Mouse (Mus musculus) MEL (cell line): ENCODE measurements around the gene Crybb3. TPM values are rescaled to one million over a fixed set of nuclear protein-coding genes. Genes with fewer than 3 reads are reported as not detected.

Source experiments
- DNase-seq: peaks from one replicate; pipeline ENCODE4 v3.0.0; 2011; ENCODE audit warnings: low read depth, low spot score
- H3K27ac ChIP-seq: 2 replicates; pipeline ENCODE4 v1.5.1; 2012; ENCODE audit warnings: low read depth, mild to moderate bottlenecking, control low read depth, low read length, moderate library complexity; ENCODE audit not compliant: control insufficient read depth
- H3K27me3 ChIP-seq, 2 experiments: fragments of 150-350 bp in 1 of 2; sonication (generic) in 1 of 2; 2 replicates each; pipeline ENCODE4 v1.6.1; 2012; ENCODE audit warnings: low read length in 2 of 2, mild to moderate bottlenecking in 2 of 2, improper control_type of control experiment in 1 of 2, moderate library complexity in 1 of 2; ENCODE audit not compliant: insufficient read depth in 2 of 2, control insufficient read depth in 1 of 2
- H3K36me3 ChIP-seq, 2 experiments: 2 replicates each; pipeline ENCODE4 v1.6.1; 2012 to 2014; ENCODE audit warnings: low read length in 2 of 2, improper control_type of control experiment in 1 of 2, inconsistent platforms in 1 of 2, mild to moderate bottlenecking in 1 of 2; ENCODE audit not compliant: insufficient read depth in 2 of 2, control insufficient read depth in 1 of 2
- H3K4me1 ChIP-seq, 2 experiments: fragments of 150-350 bp in 1 of 2; sonication (generic) in 1 of 2; 2 replicates each; pipeline ENCODE4 v1.6.1; 2012; ENCODE audit warnings: low read length in 2 of 2, improper control_type of control experiment in 1 of 2, mild to moderate bottlenecking in 1 of 2; ENCODE audit not compliant: insufficient read depth in 2 of 2, control insufficient read depth in 1 of 2
- H3K4me3 ChIP-seq, 2 experiments: fragments of 150-350 bp in 1 of 2; sonication (generic) in 1 of 2; 2 replicates each; pipeline ENCODE4 v1.5.1; 2012; ENCODE audit warnings: low read depth in 2 of 2, low read length in 2 of 2, mild to moderate bottlenecking in 2 of 2, moderate library complexity in 2 of 2, control low read depth in 1 of 2, improper control_type of control experiment in 1 of 2; ENCODE audit not compliant: control insufficient read depth in 1 of 2, insufficient read depth in 1 of 2
- H3K79me2 ChIP-seq: 2 replicates; pipeline ENCODE4 v1.6.1; 2012; ENCODE audit warnings: mild to moderate bottlenecking, low read length, moderate library complexity; ENCODE audit not compliant: control insufficient read depth, poor library complexity, insufficient read depth
- H3K9ac ChIP-seq: 2 replicates; pipeline ENCODE4 v1.6.1; 2012; ENCODE audit warnings: low read depth, mild to moderate bottlenecking, control low read depth, low read length, moderate library complexity; ENCODE audit not compliant: control insufficient read depth, poor library complexity, severe bottlenecking
- H3K9me3 ChIP-seq: fragments of 150-350 bp; sonication (generic); replicated peaks from 2 replicates; pipeline ENCODE4 v1.6.1; 2012; ENCODE audit warnings: mild to moderate bottlenecking, low read length, improper control_type of control experiment, moderate library complexity; ENCODE audit not compliant: insufficient read depth
- E2F4 ChIP-seq: IDR thresholded peaks from 2 replicates; pipeline ENCODE4 v1.6.1; 2011; ENCODE audit warnings: low read depth, low read length, improper control_type of control experiment, borderline replicate concordance
- ETS1 ChIP-seq: IDR thresholded peaks from 2 replicates; pipeline ENCODE4 v1.6.1; 2012; ENCODE audit warnings: low read depth, mild to moderate bottlenecking, inconsistent platforms, low read length, improper control_type of control experiment, moderate library complexity
- GATA1 ChIP-seq: IDR thresholded peaks from 2 replicates; pipeline ENCODE4 v1.6.1; 2011; ENCODE audit warnings: low read depth, low read length, improper control_type of control experiment
- HCFC1 ChIP-seq: IDR thresholded peaks from 2 replicates; pipeline ENCODE4 v1.6.1; 2012; ENCODE audit warnings: low read depth, mild to moderate bottlenecking, inconsistent platforms, low read length, improper control_type of control experiment, moderate library complexity
- JUND ChIP-seq: IDR thresholded peaks from 2 replicates; pipeline ENCODE4 v1.6.1; 2011; ENCODE audit warnings: low read depth, mild to moderate bottlenecking, improper control_type of control experiment, low read length
- KAT2A ChIP-seq: conservative IDR thresholded peaks from 2 replicates; pipeline ENCODE4 v1.6.1; 2012; ENCODE audit warnings: low read depth, low read length, improper control_type of control experiment, inconsistent platforms
- MAX ChIP-seq: IDR thresholded peaks from 2 replicates; pipeline ENCODE4 v1.6.1; 2011; ENCODE audit warnings: low read length, improper control_type of control experiment
- MXI1 ChIP-seq: IDR thresholded peaks from 2 replicates; pipeline ENCODE4 v1.6.1; 2011; ENCODE audit warnings: mild to moderate bottlenecking, low read depth, low read length, improper control_type of control experiment
- MYB ChIP-seq: IDR thresholded peaks from 2 replicates; pipeline ENCODE4 v1.6.1; 2011; ENCODE audit warnings: mild to moderate bottlenecking, low read depth, low read length, improper control_type of control experiment
- NELFE ChIP-seq: IDR thresholded peaks from 2 replicates; pipeline ENCODE4 v1.6.1; 2011; ENCODE audit warnings: low read depth, low read length, improper control_type of control experiment
- POLR2A ChIP-seq, 2 experiments: IDR thresholded peaks; 2 replicates each; pipeline ENCODE4 v1.6.1; 2011 to 2012; ENCODE audit warnings: low read length in 2 of 2, mild to moderate bottlenecking in 2 of 2, control low read depth in 1 of 2, improper control_type of control experiment in 1 of 2, low read depth in 1 of 2, moderate library complexity in 1 of 2; ENCODE audit not compliant: control insufficient read depth in 1 of 2, insufficient read depth in 1 of 2, poor library complexity in 1 of 2
- RCOR1 ChIP-seq: IDR thresholded peaks from 2 replicates; pipeline ENCODE4 v1.6.1; 2012; ENCODE audit warnings: low read depth, mild to moderate bottlenecking, inconsistent platforms, low read length, improper control_type of control experiment
- SMC3 ChIP-seq: IDR thresholded peaks from 2 replicates; pipeline ENCODE4 v1.6.1; 2011; ENCODE audit warnings: low read depth, low read length, improper control_type of control experiment
- TBP ChIP-seq: IDR thresholded peaks from 2 replicates; pipeline ENCODE4 v1.8.0; 2011; ENCODE audit warnings: low read depth, low read length, improper control_type of control experiment
- UBTF ChIP-seq: IDR thresholded peaks from 2 replicates; pipeline ENCODE4 v1.6.1; 2012; ENCODE audit warnings: low read depth, mild to moderate bottlenecking, inconsistent platforms, low read length, improper control_type of control experiment, moderate library complexity, borderline replicate concordance; ENCODE audit not compliant: insufficient read depth
- USF1 ChIP-seq: IDR thresholded peaks from 2 replicates; pipeline ENCODE4 v1.6.1; 2014; ENCODE audit warnings: low read depth, mild to moderate bottlenecking, inconsistent platforms, low read length, improper control_type of control experiment, moderate library complexity
- USF2 ChIP-seq, 2 experiments: IDR thresholded peaks; 2 replicates each; pipeline ENCODE4 v1.6.1; 2011 to 2012; ENCODE audit warnings: improper control_type of control experiment in 2 of 2, low read length in 2 of 2, borderline replicate concordance in 1 of 2, inconsistent platforms in 1 of 2, low read depth in 1 of 2, mild to moderate bottlenecking in 1 of 2; ENCODE audit not compliant: insufficient read depth in 1 of 2
- ZMIZ1 ChIP-seq: IDR thresholded peaks from 2 replicates; pipeline ENCODE4 v1.6.1; 2012; ENCODE audit warnings: low read depth, mild to moderate bottlenecking, inconsistent platforms, low read length, improper control_type of control experiment, moderate library complexity
- polyA plus RNA-seq, 2 experiments: library from polyadenylated mRNA; stranded (reverse) in 1 of 2; unstranded in 1 of 2; fragments of >175 nt in 1 of 2; fragments of >200 nt in 1 of 2; gene quantifications; 2 replicates each; pipeline versions ENCODE4 v1.2.1 to v1.2.4; 2012; ENCODE audit warnings: low replicate concordance in 2 of 2, low read depth in 1 of 2; ENCODE audit not compliant: insufficient read length in 2 of 2, insufficient read depth in 1 of 2, missing spikeins in 1 of 2
- total RNA-seq: library from RNA; depleted of rRNA; stranded (reverse); fragments of 300-350 nt; gene quantifications from 2 replicates; pipeline ENCODE4 v1.2.3, GENCODE M21; 2012

Gene Crybb3
- total and polyA plus RNA-seq, 3 experiments = not detected

DNA sequence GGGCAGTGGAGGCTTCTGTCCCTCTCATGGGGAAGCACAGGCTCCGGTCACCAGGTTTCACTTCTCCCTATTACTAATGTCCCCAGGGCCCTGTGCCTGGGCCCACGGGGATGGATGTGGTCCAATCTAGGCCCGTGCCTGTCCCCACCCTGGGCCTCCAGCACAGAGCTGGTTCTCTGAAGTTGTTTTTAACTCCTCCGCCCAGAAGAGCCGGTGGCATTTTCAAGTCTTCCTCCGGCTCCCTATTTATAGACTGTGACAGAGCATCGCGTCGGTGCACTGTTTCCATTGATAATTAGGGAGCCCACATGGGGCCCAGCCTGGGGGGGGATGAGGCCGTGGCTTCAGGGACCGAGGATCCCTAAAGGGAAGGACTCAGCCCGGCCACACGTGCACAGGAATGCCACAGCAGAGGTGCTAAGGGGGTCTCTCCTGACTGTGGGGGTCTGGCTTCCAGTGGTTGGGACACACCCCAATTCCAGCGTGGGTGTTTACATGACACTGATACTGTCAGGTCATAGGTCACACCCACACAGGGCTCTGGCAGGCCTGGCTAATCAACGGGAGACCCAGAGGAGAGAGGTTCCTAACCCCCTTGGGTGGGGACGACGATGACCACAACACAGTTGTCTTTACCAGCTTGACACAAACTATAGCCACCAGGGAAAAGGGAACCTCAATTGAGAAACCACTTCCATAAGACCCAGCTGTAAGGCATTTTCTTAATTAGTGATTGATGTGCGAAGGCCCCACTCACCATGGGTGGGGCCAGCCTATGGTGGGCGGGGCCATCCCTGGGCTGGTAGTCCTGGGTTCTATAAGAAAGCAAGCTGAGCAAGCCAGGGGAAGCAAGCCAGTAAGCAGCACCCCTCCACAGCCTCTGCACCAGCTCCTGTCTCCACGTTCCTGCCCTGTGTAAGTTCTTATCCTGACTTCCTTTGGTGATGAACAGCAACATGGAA, 33.2 kb upstream of the Crybb3 start:
- Histone ChIP-seq H3K9ac (no peak overlapping the region), H3K9me3 (no peaks in the 10 kb centered on the region), H3K4me3 (no peak overlapping the region), H3K36me3 (no peaks in the 10 kb centered on the region), H3K4me1 (no peaks in the 10 kb centered on the region), H3K79me2 (no peaks in the 10 kb centered on the region), H3K27me3 (no peaks in the 10 kb centered on the region), H3K27ac (no peak overlapping the region)
- DNase-seq = no peak
- TF ChIP-seq RCOR1 = no peak
- no peak for TF ChIP-seq ETS1
- TF ChIP-seq GATA1 = no peak
- no peak for TF ChIP-seq ZMIZ1
- no peak for TF ChIP-seq MYB
- TF ChIP-seq NELFE = no peak
- TF ChIP-seq JUND = no peak
- no peak for TF ChIP-seq SMC3
- TF ChIP-seq E2F4 = no peak
- no peak for TF ChIP-seq POLR2A (IDR thresholded peaks at IDR 0.05; ENCODE audit: control insufficient read depth in 1 of 2, insufficient read depth in 1 of 2, low read depth in 1 of 2, low read length in 2 of 2, poor library complexity in 1 of 2)
- TF ChIP-seq KAT2A = no peak
- no peak for TF ChIP-seq MAX

GRCm38 (mm10) chr5:113113120-113113519, 31.7 kb upstream of the Crybb3 start:
- Histone ChIP-seq H3K4me1 (no peaks in the 10 kb centered on the region), H3K9me3 (no peaks in the 10 kb centered on the region), H3K36me3 (no peaks in the 10 kb centered on the region), H3K4me3 (no peak overlapping the region), H3K79me2 (no peaks in the 10 kb centered on the region), H3K27me3 (no peaks in the 10 kb centered on the region), H3K27ac (no peak overlapping the region), H3K9ac (no peak overlapping the region)
- no peak for DNase-seq
- TF ChIP-seq TBP (no peak), UBTF (no peak), MXI1 (no peak), E2F4 (no peak), USF2 (IDR thresholded peaks at IDR 0.05; ENCODE audit: borderline replicate concordance in 1 of 2, insufficient read depth in 1 of 2, low read depth in 1 of 2, low read length in 2 of 2) (no peak), POLR2A (IDR thresholded peaks at IDR 0.05; ENCODE audit: control insufficient read depth in 1 of 2, insufficient read depth in 1 of 2, low read depth in 1 of 2, low read length in 2 of 2, poor library complexity in 1 of 2) (no peak), USF1 (no peak), HCFC1 (no peak)
